Mouse (Mus musculus): ENCODE data around the gene Aagab. TPM values are rescaled to one million over a fixed set of nuclear protein-coding genes. Genes with fewer than 3 reads are reported as not detected.

Gene Aagab
- 27.5 and 29.7 TPM in 2 replicates for polyA plus RNA-seq (2015; fragmentation: Nextera tagmentation; extraction: Ambion mirVana)

GRCm38 (mm10) chr9:63602043-63602939 is at the start of gene Aagab, which contains the start of gene Iqch:
Gene Aagab (plus strand): TSS chr9:63602660.
Gene Iqch (minus strand): TSS chr9:63602493.
- Histone ChIP-seq H3K4me1 (peaks cover 20% of the 10 kb centered on the region), H3K9me3 (no peaks in the 10 kb centered on the region), H3K27me3 (no peaks in the 10 kb centered on the region), H3K4me2 (peak within 1 kb of the TSS; percentile 74), H3K27ac (peak within 1 kb of the TSS; percentile 62; the same call in 1 of the 2 replicates), H3K9ac (peak within 1 kb of the TSS; percentile 91), H3K4me3 (peak within 1 kb of the TSS; percentile 95), H3K36me3 (no peaks in the 10 kb centered on the region)
- ATAC-seq (ENCODE audit: borderline replicate concordance, extremely low read depth, low FRiP score, low TSS enrichment), result peak; percentile 99
- WGBS, result 2% methylated on average over 68 of the region's 70 CpGs

DNA sequence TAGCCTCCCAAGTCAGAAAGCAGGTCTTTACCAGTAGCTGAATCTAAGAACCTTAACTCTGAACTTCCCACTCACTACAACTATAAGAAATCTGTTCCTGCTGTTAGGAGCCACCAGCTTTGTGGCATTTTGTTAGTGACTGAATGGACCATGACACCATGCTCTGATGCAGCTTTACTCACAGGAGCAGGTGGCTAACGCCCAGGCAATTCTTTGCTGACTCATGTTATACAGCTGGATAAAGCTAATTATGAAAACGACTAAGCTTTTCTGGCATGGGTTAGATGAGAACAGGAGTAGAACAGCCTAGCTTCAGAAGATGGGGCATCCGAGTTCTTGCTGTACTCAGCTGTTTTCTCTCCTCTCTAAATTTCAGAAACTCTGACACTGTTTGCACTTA is 48.8 kb upstream of the Aagab start:
- 0 out of 2 replicates have a peak, but pooled peaks cover 6% of the 10 kb centered on the region for H3K4me1 ChIP-seq
- no peak overlapping the region for H3K4me2 ChIP-seq
- H3K4me3 ChIP-seq, result no peak overlapping the region
- ATAC-seq (ENCODE audit: borderline replicate concordance, extremely low read depth, low FRiP score, low TSS enrichment), result no peak
- no peak overlapping the region for H3K9ac ChIP-seq
- H3K9me3 ChIP-seq, result no peaks in the 10 kb centered on the region
- H3K27me3 ChIP-seq, result peaks cover 5% of the 10 kb centered on the region; the same call in 1 of the 2 replicates
- H3K36me3 ChIP-seq, result no peaks in the 10 kb centered on the region
- no peak overlapping the region for H3K27ac ChIP-seq
- 79% methylated on average over 3 of the region's 3 CpGs for WGBS

- H3K27me3 ChIP-seq, result no peaks in the 10 kb centered on the region
- H3K4me2 ChIP-seq, result no peak overlapping the region
- H3K4me3 ChIP-seq, result no peak overlapping the region
- H3K9me3 ChIP-seq, result no peaks in the 10 kb centered on the region
- H3K4me1 ChIP-seq, result 0 out of 2 replicates have a peak, but pooled peaks cover 3% of the 10 kb centered on the region
- H3K9ac ChIP-seq, result no peak overlapping the region
- H3K36me3 ChIP-seq, result no peaks in the 10 kb centered on the region
- 50% methylated on average over 3 of the region's 3 CpGs for WGBS
- ATAC-seq (ENCODE audit: borderline replicate concordance, extremely low read depth, low FRiP score, low TSS enrichment), result no peak
- no peak overlapping the region for H3K27ac ChIP-seq
Measured at GRCm38 (mm10) chr9:63555460-63555990, 46.9 kb upstream of the Aagab start.

GRCm38 (mm10) chr9:63556316-63556715 is 46.1 kb upstream of the Aagab start:
- Histone ChIP-seq H3K9me3 (no peaks in the 10 kb centered on the region), H3K36me3 (no peaks in the 10 kb centered on the region), H3K9ac (no peak overlapping the region), H3K27me3 (no peaks in the 10 kb centered on the region), H3K4me3 (no peak overlapping the region), H3K4me1 (0 out of 2 replicates have a peak, but pooled peaks cover 3% of the 10 kb centered on the region), H3K27ac (no peak overlapping the region), H3K4me2 (no peak overlapping the region)
- 76% methylated on average over 1 of the region's 1 CpGs for WGBS
- ATAC-seq (ENCODE audit: borderline replicate concordance, extremely low read depth, low FRiP score, low TSS enrichment), result no peak

DNA sequence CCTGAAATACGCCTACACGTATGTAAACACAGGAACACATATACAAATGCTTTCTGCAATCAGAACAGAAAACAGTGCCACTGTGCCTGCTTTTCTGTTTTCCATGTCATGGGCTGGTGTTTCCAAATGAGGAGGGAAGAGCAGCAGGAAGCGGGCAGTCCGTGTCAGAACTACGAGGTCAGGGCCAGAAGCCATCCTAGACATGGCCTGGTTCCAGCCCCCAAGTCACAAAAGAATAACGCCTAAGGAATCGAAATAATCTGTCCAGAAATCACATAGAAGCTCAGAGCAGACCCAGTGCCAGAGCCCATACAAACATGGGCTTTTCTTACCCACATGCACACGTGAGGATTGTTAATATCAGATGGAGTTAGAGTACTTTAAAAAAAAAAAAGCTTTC is 45.5 kb upstream of the Aagab start:
- ATAC-seq (ENCODE audit: borderline replicate concordance, extremely low read depth, low FRiP score, low TSS enrichment), result no peak
- Histone ChIP-seq H3K4me2 (no peak overlapping the region), H3K4me1 (peaks cover 5% of the 10 kb centered on the region), H3K9ac (no peak overlapping the region), H3K9me3 (no peaks in the 10 kb centered on the region), H3K27me3 (no peaks in the 10 kb centered on the region), H3K4me3 (no peak overlapping the region), H3K36me3 (no peaks in the 10 kb centered on the region), H3K27ac (no peak overlapping the region)
- WGBS, result 63% methylated on average over 8 of the region's 8 CpGs

- Histone ChIP-seq H3K9ac (no peak overlapping the region), H3K4me2 (no peak overlapping the region), H3K27ac (no peak overlapping the region), H3K4me1 (peaks cover 23% of the 10 kb centered on the region), H3K36me3 (no peaks in the 10 kb centered on the region), H3K27me3 (no peaks in the 10 kb centered on the region), H3K4me3 (no peak overlapping the region), H3K9me3 (no peaks in the 10 kb centered on the region)
- WGBS, result 52% methylated on average over 8 of the region's 8 CpGs
- ATAC-seq (ENCODE audit: borderline replicate concordance, extremely low read depth, low FRiP score, low TSS enrichment), result no peak
Measured at GRCm38 (mm10) chr9:63561931-63562330, 40.5 kb upstream of the Aagab start.

- 0 out of 2 replicates have a peak, but pooled peaks have one; percentile 42 for ATAC-seq (ENCODE audit: borderline replicate concordance, extremely low read depth, low FRiP score, low TSS enrichment)
- 28% methylated on average over 2 of the region's 2 CpGs for whole genome bisulfite sequencing
Measured at GRCm38 (mm10) chr9:63563436-63563835, 39.0 kb upstream of the Aagab start.

GRCm38 (mm10) chr9:63568314-63568713 is 34.1 kb upstream of the Aagab start:
- Histone ChIP-seq H3K27ac (no peak overlapping the region), H3K36me3 (no peaks in the 10 kb centered on the region), H3K27me3 (no peaks in the 10 kb centered on the region; the same call in 1 of the 2 replicates), H3K4me2 (peak overlapping the region; percentile 26), H3K4me3 (no peak overlapping the region), H3K4me1 (peaks cover 27% of the 10 kb centered on the region), H3K9me3 (no peaks in the 10 kb centered on the region), H3K9ac (no peak overlapping the region)
- 62% methylated on average over 6 of the region's 6 CpGs for WGBS
- ATAC-seq (ENCODE audit: borderline replicate concordance, extremely low read depth, low FRiP score, low TSS enrichment), result no peak

More at GRCm38 (mm10) chr9:63563436-63563835, 39.0 kb upstream of the Aagab start:
- Histone ChIP-seq H3K36me3 (no peaks in the 10 kb centered on the region), H3K4me3 (no peak overlapping the region), H3K9ac (no peak overlapping the region), H3K27ac (peak overlapping the region; percentile 42), H3K4me2 (no peak overlapping the region), H3K4me1 (peaks cover 24% of the 10 kb centered on the region), H3K9me3 (no peaks in the 10 kb centered on the region), H3K27me3 (no peaks in the 10 kb centered on the region)

GRCm38 (mm10) chr9:63568808-63569207 is 33.7 kb upstream of the Aagab start:
- Histone ChIP-seq H3K27ac (no peak overlapping the region), H3K36me3 (no peaks in the 10 kb centered on the region), H3K4me3 (no peak overlapping the region), H3K4me2 (peak overlapping the region; percentile 26), H3K9me3 (no peaks in the 10 kb centered on the region), H3K27me3 (no peaks in the 10 kb centered on the region; the same call in 1 of the 2 replicates), H3K4me1 (peaks cover 24% of the 10 kb centered on the region), H3K9ac (no peak overlapping the region)
- ATAC-seq (ENCODE audit: borderline replicate concordance, extremely low read depth, low FRiP score, low TSS enrichment), result no peak
- WGBS, result 13% methylated on average over 8 of the region's 8 CpGs

- Histone ChIP-seq H3K4me1 (peaks cover 22% of the 10 kb centered on the region), H3K9ac (no peak overlapping the region), H3K4me2 (no peak overlapping the region), H3K36me3 (no peaks in the 10 kb centered on the region), H3K27me3 (no peaks in the 10 kb centered on the region; the same call in 1 of the 2 replicates), H3K27ac (no peak overlapping the region), H3K9me3 (no peaks in the 10 kb centered on the region), H3K4me3 (no peak overlapping the region)
- ATAC-seq (ENCODE audit: borderline replicate concordance, extremely low read depth, low FRiP score, low TSS enrichment), result no peak
- WGBS, result 28% methylated on average over 6 of the region's 6 CpGs
Measured at GRCm38 (mm10) chr9:63571895-63572294, 30.6 kb upstream of the Aagab start.

DNA sequence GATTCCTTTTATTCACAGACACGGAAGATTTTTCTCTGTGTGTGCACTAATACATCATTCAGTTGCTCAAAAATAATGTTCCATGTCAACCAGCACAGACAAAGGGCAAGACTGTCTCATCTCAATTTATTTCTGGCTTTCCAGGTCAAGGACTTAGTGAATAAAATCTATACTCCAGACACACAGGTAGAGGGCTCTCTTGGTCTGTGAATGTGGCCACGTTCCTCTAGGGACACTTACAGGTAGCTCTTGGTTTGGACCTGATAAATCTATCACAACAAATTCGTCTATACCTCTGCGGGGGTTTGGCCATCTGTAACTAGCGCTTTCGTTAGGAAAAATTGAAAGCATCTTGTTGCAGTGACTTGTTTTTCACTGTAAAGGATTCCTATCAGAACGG is 29.6 kb upstream of the Aagab start:
- no peak overlapping the region for H3K27ac ChIP-seq
- no peak overlapping the region for H3K9ac ChIP-seq
- WGBS, result 70% methylated on average over 7 of the region's 7 CpGs

DNA sequence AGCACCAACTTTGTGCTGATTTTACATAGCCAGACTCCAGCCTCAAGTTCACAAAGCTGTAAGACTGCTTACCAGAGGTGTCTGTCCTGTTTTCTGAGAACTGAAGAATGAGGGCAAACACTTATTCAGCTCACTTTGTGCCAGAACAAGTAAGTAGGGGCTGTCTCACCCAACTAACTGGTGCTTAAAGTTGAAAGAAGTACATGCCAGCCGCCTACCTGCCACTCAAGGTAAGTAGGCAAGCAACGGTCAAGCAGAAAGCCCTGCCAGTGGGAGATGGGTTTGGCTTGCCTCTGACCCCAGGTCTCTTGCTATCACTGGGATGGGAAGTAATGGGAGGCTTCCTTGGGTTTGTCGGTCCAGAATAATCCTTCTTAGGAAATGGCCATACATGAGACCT is 25.0 kb upstream of the Aagab start:
- ATAC-seq (ENCODE audit: borderline replicate concordance, extremely low read depth, low FRiP score, low TSS enrichment), result no peak
- H3K27ac ChIP-seq, result no peak overlapping the region
- peaks cover 10% of the 10 kb centered on the region for H3K4me1 ChIP-seq
- H3K4me3 ChIP-seq, result no peak overlapping the region
- no peak overlapping the region for H3K9ac ChIP-seq
- H3K4me2 ChIP-seq, result no peak overlapping the region
- 57% methylated on average over 3 of the region's 3 CpGs for WGBS
- no peaks in the 10 kb centered on the region for H3K9me3 ChIP-seq
- H3K27me3 ChIP-seq, result peaks cover 4% of the 10 kb centered on the region; the same call in 1 of the 2 replicates
- H3K36me3 ChIP-seq, result no peaks in the 10 kb centered on the region

More for the DNA sequence above, 29.6 kb upstream of the Aagab start:
- Histone ChIP-seq H3K36me3 (no peaks in the 10 kb centered on the region), H3K4me2 (no peak overlapping the region), H3K9me3 (no peaks in the 10 kb centered on the region), H3K27me3 (no peaks in the 10 kb centered on the region; the same call in 1 of the 2 replicates), H3K4me3 (no peak overlapping the region), H3K4me1 (peaks cover 26% of the 10 kb centered on the region)
- no peak for ATAC-seq (ENCODE audit: borderline replicate concordance, extremely low read depth, low FRiP score, low TSS enrichment)
